Mouse (Mus musculus): ENCODE measurements around the gene Commd6. TPM values are rescaled to one million over a fixed set of nuclear protein-coding genes. Genes with fewer than 3 reads are reported as not detected.

Commd6 gene
- total RNA-seq (2021), result 10 to 100 TPM in 1 of 2 experiments, 1 to 10 TPM in 1; 9.5 to 14.2 TPM
- long read RNA-seq, experiment 1, partial matches to known transcripts, result 0 of 1 reads
- long read RNA-seq, experiment 1, other reads (novel, unspliced or antisense), result 1 of 1 reads
- long read RNA-seq, experiment 2, partial matches to known transcripts, result 0 of 1 reads
- long read RNA-seq, experiment 2, other reads (novel, unspliced or antisense), result 1 of 1 reads

DNA sequence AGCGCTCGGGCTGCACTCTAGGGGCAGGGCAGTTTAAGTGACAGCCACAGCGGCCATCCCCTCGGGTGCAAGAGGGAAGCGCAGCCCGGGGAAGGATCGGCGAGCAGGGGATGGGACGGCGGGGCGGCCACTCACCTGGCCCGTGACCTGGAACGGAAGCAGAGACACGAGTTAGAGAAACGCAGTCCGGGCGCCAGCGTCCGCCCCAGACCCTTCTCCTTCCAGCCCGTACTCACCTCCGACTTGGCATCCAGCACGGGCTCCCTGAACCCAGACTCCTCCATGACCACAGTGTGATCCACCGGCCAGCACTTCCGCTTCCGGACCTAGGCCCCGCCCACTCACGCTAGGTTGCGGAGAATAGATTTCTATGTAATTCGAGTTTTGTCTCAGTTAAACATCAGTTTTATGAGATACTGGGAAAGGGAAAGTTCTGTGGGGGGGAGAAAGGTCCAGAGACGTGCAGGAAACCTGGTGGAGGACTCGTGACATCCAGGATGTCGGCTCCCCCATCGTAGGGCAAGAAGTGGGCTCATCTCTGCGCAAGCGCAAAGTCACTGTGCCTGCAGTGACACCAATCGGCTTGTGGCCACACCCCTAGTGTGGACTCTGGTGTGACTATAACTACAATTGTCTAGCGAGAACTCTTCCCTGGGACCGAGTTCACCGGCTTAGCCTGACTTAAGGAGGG, at the start of gene Commd6:
Gene Commd6 (minus strand): TSS at position 534 of the 691 bp plus-strand sequence.
- intact Hi-C loops (cut with DNase I), result no loop called here
- DNase-seq, result peak; percentile 81 to 89

DNA sequence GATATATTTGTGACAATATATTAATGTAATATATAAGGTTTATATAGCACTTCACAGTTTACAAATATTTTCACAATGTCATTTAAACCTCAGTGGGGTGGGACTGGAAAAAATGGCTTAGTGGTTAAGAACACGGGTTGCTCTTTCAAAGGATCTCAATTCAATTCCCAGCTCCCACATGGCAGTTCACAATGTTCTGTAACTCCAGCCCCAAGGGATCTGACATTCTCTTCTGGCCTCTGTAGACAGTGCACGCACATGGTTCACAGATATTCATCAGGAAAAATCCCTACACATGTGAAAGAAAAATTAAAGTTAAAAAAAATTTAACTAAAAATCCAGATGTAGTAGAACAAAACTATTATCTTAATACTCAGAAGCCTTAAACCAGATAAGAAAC, 47.9 kb upstream of the Commd6 start:
- intact Hi-C loops (cut with DNase I), result no loop called here
- DNase-seq, result no peak

- no peak for DNase-seq
- intact Hi-C loops (cut with DNase I), result no loop called here
These were observed 47.2 kb upstream of the Commd6 start for GRCm38 (mm10) chr14:101687696-101688095.

- intact Hi-C loops (cut with DNase I), result no loop called here
- DNase-seq, result no peak
These were observed 31.7 kb upstream of the Commd6 start for GRCm38 (mm10) chr14:101672226-101672625.

DNA sequence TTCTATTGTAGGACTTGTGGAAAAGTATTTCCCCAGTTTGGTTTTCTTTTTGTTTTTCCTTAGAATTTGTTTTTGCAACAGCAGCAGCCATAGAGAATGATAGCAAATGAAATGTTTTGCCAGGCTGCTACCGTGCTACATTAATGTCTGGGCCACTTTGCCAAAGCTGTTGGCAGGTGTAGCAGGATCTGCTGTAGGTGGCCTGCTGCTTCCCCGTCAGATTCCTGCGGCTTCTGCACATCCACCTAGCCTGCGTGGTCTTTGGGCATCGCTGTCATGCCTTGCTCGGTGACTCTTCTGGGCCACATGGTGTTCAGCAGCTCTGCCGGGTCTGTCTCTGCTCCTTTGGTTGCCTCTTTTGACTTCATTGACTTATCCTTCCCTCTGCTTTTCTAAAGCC, 28.1 kb upstream of the Commd6 start:
- intact Hi-C loops (cut with DNase I), result no loop called here
- DNase-seq, result no peak

DNA sequence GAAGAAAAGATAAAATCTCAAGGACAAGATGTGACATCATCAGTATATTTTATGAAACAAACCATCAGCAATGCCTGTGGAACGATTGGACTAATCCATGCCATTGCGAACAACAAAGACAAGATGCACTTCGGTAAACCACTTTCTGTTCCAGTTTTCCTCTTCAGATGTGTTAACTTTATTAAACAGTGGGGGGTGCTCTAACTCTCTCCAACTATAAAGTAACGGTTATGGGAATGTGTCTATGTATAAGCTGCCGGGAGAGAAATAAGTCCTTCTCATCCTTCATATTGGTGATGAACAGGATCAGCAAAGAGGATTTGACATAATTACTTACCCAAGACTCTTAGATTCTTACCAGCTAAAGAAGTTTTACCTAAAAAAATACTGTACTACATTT, 26.1 kb upstream of the Commd6 start:
- intact Hi-C loops (cut with DNase I), result no loop called here

DNA sequence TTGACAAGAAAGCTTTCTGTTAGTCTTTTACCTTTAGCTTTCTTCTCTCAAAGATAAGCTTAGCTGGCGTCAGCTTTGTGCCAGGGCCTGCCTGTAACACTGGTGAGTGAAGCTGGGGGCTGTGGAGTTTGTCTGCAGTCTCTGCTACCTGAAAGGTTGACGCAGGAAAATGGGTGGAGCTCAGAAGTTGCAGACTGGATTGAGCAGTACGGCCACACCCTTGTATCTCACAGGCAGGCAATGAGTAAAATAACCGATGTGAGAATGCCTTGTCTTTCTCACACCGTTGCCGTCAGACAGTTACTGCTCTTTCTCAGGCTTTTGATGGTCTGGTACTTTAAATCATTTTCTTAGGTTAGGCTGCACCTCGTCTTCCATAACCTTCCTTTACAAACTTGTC, 25.6 kb upstream of the Commd6 start:
- DNase-seq, result no peak
- intact Hi-C loops (cut with DNase I), result no loop called here

More for the DNA sequence above, 26.1 kb upstream of the Commd6 start:
- DNase-seq, result no peak

DNA sequence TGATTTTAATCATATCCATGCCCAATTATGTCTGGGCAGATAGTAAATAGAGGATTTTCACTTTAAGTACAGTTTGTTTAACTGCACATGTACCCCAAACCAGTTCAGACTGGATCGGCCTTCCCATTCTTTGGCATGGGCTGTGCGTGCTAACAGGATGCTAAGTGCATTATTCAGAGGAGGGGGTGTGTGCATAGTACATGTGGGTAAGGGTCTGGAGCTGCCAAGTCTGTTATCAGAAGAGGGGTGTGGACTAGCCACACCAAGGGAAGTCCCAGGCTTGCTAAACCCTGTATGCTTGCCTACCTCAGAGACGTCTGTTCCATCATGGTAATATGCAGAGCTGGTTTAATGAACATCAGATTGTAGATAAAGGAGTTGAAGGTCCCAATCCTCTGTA, 23.8 kb upstream of the Commd6 start:
- no peak for DNase-seq
- intact Hi-C loops (cut with DNase I), result no loop called here

GRCm38 (mm10) chr14:101661654-101662412, 21.3 kb upstream of the Commd6 start:
- intact Hi-C loops (cut with DNase I), result no loop called here
- no peak for DNase-seq

- intact Hi-C loops (cut with DNase I), result no loop called here
- no peak for DNase-seq
These were observed 15.8 kb upstream of the Commd6 start for GRCm38 (mm10) chr14:101656307-101656706.

DNA sequence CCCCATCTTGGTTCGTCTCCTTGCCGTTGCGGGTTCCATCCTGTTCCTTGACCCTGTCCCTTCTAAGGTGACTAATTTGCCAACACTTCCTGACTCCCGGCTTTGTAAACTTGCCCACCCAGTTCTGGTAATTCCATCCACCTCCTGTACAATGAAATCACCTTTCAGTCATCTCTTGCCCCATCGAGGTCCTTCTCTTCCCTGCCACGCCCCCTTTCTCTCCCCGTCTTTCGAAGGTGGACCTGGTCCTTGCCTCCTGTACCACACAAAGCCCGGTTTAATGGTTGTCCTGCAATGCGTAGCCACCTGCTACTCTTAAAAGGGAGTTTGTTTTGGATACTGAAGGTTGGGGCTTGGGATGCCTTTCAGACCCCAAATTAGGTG, 14.0 kb upstream of the Commd6 start:
- no peak for DNase-seq
- intact Hi-C loops (cut with DNase I), result loop anchor here (2.0 to 5.0 kb wide), 2 partner anchors 142 to 194 kb away; no protein-coding TSS in a partner anchor

GRCm38 (mm10) chr14:101653581-101654525, 13.4 kb upstream of the Commd6 start, which contains the start of gene Uchl3:
TSS of gene Uchl3 (plus strand) at chr14:101653967.
- peak; percentile 95 to 96 for DNase-seq
- intact Hi-C loops (cut with DNase I), result loop anchor here (2.0 to 5.0 kb wide), 2 partner anchors 142 to 193 kb away; no protein-coding TSS in a partner anchor

DNA sequence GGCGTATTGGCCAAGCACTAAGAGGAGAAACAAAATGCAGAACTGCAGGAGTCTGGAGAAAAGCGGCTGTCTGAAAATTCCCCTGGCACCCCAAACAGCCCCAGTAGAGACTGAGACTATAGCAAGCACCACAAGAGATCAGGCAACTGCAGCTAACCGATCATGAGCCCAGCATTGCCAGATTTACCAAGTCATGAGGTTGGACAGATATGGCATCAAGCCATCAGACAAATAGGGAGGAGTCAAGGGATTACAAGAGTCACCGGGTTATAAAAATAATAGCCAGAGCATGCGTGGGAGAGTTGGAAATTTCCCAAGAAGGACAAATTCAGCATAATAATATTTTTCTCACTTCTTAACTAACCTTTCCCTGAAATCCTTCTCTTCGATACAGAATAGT, 12.1 kb upstream of the Commd6 start:
- intact Hi-C loops (cut with DNase I), result loop anchor here (5.0 kb wide), 1 partner anchor 140 kb away; no protein-coding TSS in a partner anchor
- DNase-seq, result no peak

GRCm38 (mm10) chr14:101650551-101650950, 10.1 kb upstream of the Commd6 start:
- DNase-seq, result no peak
- intact Hi-C loops (cut with DNase I), result loop anchor here (5.0 kb wide), 1 partner anchor 138 kb away; no protein-coding TSS in a partner anchor

DNA sequence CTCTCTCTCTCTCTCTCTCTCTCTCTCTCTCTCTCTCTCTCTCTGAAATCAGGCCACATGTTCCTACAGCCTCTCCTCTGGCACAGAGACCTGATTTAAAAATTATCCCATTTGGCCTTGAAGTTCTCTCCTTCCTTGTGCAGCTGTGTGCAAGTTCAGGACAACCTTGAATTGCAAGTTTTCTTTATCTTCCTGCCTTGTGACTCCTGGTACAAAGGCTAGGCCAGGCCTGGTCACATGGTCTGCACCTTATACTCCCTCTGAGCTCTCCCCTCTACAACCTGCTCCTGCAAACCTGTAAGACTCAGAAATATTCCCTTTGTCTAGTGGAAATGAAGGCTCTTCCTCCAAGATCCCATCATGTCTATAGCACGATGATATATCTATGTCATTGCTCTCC, 4.5 kb upstream of the Commd6 start:
- intact Hi-C loops (cut with DNase I), result no loop called here
- DNase-seq, result no peak

DNA sequence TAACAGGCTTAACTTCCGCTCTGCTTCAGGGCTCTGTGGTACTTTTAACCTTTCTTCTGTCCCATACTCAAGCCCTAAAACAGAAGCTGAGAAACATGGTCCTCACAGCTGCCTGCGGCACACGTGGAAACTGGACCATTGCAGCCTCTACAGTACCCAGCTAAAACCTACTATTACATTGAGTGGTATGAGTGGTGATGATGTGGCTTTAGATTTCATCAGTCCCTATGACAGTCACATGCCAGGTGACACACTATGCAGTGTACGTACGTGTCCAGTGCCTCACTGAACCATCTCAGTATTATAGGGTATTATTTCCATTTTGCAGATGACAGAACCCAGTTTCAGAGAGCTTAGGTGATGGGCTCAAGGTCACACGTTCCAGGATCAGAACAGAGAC, 3.1 kb downstream of the Commd6 start:
- intact Hi-C loops (cut with DNase I), result no loop called here
- DNase-seq, result no peak

DNA sequence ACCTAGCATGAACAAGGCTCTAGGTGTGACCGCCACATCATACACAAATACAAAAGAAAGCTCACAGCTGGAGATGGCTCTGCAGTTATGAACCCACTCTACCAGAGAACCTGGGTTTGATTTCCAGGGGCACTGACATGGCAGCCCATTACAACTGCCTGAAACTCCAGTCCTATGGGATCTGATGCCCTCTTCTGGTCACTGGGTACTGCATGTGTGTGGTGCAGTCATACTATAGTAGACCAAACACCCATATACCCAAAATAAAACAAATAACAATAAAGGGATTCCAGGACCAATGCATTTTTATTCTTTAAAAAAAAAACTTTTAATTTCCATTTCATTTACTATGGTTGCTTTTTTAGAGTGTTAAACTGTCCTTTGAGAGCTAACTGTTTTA, 4.7 kb downstream of the Commd6 start:
- intact Hi-C loops (cut with DNase I), result no loop called here
- no peak for DNase-seq

DNA sequence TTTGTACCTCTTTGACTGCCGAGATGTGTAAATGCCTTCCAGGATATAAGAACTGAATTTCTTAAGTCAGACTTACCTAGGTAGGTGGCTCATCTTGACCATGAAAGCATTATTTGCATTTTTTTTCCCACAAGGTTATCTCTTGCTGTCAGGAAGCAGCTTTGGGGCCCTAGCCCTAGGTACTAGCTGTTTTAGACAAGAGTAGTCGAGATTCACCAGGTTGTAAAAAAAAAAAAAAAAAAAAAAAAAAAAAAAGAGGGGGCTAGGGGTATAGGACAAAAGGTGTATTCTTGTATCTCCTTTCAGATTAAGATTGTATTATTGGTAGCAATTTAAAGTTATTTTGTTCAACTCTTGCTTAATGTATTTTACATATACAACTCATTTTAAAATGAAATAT, 9.9 kb downstream of the Commd6 start:
- DNase-seq, result no peak
- intact Hi-C loops (cut with DNase I), result no loop called here

DNA sequence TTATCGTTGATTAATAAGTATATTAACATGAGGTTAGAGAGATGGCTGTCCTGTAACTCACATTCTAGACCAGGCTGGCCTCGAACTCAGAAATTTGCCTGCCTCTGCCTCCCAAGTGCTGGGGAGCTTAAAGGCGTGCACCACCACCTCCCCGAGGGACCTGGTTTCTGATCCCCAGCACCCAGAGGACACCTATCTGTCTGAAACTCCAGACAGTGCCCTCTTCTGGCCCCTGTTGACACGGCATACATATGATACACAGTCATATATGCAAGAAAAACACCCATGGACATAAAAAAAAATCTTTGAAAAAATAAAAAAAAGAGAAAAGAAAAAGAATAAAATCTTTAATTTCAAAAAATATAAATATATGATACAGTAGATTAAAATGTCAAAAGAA, 22.8 kb downstream of the Commd6 start:
- DNase-seq, result no peak
- intact Hi-C loops (cut with DNase I), result no loop called here

DNA sequence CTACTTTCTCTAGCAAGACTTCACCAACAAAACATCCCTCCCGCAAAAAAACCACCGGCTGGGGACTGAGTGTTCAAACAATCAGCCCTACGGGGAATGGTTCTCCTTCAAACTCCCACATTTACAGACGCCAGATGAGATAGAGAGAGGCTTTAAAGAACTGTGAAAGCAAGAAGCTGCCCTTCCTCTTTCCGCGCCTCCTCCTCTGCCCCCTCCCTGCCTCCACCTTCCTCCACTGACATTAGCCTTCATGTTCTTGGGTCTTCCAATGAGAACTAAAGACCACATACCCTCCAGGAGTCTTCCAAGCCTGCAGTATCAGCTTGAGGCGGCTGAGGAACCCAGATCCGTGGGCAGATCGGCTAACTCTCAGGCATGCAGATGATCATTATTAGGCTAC, 24.3 kb downstream of the Commd6 start:
- intact Hi-C loops (cut with DNase I), result no loop called here
- DNase-seq, result no peak

All from gastrocnemius, postnatal 36 days (tissue).